Mouse (Mus musculus) lung, postnatal 4 days (tissue): ENCODE data around the gene Ehhadh.
A peak's percentile ranks its signal among the peaks of the same experiment; 100 is the strongest.
"Not testable (repeated sequence)": the region's sequence is repeated elsewhere in the genome, so short reads cannot be mapped to it uniquely, and the experiment has no call there.

Source experiments
- DNase-seq, 2 experiments: peaks; one replicate each; pipeline ENCODE4 v3.0.0; 2021

The Ehhadh gene

DNA sequence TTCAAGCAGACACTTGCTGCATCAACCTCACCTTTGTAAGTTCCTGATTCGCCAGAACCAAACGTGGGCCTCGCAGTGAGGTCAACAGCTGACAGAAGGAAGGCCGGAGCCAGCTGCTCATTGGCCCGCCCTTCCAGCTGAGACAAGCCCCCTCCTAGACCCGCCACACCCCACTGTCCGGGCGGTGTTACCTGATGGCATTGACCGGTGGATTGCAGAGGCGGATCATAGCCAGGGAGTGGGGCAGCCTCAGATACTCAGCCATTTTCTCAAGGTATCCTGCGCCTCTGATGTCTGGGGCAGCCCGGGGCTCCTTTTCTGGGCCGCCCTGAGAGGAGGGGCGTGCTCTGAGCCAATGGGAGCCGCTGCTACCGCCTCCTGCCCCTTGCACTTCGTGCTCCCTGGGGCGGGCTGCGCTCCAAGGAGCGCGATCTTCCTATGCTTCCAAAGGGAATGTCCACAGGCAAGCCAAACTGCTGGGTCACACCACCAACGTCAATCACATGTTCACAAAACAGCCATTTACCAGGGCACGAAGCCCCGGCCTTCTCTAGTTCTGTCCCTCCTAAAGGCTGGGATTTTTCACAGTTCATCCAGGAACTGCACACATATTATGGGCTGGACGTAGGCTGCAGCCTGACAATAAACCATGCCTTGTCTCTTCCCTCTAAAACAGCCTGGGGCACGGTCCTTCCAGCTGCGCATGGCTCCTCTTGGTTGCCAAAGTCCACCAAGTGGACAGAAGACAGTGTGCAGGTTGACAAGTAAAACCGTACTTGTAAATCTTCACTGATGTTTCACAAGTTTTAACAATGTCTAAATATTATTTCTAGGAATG lies at the start of gene Ehhadh:
Gene Ehhadh, minus strand, starts transcription at position 292 of the 838 bp plus-strand sequence.
- DNase-seq: peak; percentile 73 to 83

DNA sequence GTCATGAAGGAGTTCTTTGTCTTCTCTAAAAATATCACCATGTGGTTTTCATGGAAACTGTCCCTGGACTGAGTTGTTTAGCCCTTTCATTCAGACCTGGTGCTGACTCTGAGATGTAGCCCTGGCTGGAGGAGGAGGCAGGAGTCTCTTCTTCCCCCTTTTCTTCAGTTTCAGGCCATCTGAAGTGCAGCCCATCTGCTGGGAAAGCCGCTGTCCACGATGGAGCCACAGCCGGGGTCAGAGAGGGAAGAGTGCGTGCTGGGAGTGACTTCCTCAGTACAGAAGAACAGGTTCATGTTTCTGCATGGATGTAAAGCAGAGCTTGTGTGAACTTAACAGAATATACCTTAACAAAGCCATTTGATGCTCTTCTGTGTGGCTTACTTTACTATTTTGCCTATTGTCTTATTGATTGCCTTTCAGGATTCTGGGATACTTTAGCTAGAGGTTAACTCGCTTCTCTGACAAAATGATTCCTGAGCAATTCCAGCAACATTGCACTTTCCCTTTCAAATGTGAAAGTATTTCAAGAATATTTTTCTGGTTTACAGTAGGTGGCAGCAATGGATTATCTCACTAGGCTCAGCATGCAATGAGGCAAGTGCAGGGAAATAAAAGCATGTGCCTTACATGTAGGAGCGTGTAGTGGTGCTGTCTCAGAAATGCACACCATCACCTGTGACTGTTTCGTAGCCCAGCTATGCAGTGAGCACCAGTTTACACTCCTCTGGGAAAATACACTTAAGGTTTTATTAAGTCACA lies 48.9 kb upstream of the Ehhadh start:
- DNase-seq: no peak

DNA sequence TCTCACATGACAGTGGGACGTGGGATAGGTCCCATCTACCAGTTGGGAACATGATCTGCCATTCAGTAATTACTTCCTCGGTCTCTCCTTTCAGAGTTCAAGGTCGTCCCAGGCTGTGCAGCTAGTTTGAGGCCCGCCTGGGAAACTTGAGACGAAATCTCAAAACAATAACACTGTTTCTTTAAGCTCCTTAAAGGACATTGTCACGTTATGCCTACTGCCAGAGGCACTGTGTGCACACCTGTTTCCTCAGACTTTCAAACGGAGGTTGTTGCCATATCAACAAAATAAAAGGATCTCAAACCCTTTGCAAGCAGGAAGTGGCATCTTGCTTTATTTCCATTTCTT lies 48.0 kb upstream of the Ehhadh start:
- DNase-seq: no peak

DNA sequence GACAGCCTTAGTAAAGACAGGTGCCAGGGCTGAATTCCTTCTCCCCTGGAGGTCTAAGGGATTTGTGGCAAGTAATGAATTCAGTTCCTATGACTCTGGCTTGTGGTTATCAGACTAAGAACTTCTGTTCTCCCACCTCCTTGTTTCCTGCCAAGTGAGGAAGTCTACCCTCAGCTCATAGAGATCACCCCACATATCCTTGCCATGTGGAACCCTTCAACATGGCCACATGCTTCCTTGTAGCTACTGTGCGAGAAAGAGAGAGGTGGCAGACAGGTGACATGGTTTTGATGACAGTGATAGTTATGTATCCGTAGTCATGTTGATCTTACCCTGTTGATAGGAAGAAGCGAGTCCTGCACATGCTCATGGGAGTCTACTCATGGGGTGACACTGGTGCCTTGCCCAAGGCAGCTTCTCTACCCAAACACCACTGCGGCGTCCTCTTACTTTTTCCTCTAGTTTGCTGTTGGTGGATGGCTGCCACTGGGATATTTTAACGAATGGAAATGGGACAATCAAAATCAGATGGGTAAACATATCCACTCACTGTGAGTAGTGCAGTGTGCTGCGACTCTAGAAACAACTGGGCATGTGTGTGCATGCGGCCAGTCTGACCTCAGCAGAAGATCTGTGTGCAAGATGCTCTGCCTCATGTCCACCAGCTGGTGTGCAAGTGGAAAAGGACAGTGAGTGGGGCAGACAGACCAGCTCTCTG lies 47.4 kb upstream of the Ehhadh start:
- no peak for DNase-seq

DNA sequence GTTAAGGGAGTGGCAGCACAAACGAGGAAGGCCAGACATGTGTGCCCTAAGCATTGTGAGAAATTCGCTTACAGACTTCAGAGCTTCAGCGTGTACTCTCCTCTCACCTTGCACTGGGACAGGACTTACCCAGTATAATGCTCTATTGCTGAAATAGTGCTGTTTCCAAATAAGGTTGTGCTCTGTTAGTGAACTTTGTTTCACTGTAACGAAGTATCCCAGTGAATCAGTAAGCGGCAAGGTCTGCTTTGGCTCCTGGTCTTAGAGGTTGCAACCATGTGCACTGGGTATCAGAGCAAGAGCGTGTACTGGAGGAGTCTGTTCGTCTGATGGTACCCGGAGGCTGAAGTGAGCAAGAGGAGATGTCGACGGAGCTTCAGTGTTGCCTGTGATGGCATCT lies 46.4 kb upstream of the Ehhadh start:
- DNase-seq: no peak

DNA sequence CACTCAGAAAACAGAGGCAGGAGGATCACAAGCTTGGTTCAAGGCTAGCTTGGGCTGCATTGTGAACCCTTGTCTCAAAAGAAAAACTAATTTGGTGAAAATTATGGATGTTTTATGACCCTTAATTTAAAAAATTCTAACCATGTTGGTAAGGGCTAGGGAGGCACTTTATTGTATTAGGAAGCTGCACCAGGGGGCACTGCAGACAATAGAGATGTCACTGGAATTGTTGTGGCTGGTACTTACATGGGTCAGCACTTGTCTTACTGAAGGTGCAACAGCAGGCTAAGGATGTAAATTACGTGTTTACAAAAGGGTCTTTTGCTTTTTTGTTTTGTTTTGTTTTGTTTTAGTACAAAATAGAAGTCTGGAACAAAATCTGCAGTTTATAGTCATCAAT lies 45.9 kb upstream of the Ehhadh start:
- no peak for DNase-seq

DNA sequence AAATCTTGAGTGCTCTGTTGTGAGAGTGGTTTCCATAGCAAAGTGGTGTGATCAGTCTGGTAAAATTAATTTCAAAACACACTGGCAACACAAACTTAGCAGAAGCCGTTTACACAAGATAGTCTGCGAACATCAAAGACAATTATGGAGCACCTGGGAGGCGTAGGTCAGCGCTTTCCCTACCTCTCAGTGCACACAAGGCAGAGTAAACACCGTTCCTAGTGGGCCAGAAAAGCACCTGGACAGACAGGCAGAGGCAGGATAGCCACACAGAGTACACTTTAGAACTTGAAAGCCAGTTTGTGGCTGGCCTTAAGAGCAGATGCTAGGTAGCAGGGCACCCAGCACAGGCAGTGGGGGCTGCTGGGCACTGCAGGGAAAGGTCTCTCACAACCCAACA lies 44.2 kb upstream of the Ehhadh start:
- peak in 1 of 2 experiments; percentile 33 for DNase-seq

DNA sequence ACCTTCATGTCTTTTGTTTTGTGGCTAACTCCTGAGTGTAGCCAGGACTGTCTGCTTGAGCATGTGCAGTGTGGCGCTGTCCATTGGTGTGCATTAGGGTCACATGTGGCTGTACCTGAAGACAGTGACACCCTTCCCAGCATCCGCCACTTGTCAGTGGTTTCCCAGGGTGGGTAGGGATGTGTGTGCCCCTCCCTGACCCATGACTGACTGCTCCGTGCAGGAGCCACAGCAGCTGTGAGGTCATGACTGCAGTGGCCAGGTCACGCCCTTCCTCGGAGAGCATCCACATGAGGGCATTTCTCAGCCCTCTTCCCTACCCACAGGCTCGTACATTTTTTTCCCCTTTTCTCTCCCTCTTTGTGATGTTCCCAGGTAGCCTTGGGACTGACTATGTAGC lies 43.2 kb upstream of the Ehhadh start:
- no peak for DNase-seq

DNA sequence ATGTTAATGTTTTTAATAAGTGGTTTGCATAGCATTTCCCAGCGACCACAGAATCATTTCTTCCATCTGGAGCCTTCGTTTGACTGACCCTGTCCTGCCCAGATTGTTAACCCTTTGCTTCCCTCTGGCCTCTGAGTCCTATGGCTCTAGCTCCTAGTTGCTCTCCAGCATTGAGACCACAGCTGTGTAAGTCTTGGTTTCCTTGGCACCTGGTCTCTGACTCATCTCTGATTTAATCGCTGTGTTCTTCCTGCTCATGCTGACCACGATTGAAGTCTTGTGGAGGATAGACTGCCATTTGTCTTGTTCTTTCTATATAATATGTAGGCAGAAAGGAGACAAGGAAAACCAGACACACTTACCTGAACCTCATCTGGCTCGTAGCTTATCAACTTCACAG lies 42.1 kb upstream of the Ehhadh start:
- no peak for DNase-seq

DNA sequence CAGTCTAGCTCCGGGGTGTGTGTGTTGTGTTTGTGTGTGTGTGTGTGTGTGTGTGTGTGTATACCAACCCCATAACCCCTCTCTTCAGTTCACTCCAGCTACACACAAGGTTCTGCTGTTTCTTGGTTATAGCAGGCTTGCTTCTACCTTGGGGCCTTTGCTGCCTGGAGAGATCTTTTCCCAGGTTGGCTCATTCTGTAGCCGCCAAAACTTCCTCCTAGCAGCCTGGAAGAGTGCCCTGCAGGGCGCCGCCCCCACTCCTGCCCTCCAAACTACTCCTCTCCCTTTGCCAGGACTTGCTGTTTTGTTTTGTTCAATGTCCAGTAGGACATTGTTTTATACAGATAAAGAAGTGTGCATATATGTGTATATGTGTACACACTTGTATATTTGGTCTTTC lies 40.0 kb upstream of the Ehhadh start:
- DNase-seq: no peak

DNA sequence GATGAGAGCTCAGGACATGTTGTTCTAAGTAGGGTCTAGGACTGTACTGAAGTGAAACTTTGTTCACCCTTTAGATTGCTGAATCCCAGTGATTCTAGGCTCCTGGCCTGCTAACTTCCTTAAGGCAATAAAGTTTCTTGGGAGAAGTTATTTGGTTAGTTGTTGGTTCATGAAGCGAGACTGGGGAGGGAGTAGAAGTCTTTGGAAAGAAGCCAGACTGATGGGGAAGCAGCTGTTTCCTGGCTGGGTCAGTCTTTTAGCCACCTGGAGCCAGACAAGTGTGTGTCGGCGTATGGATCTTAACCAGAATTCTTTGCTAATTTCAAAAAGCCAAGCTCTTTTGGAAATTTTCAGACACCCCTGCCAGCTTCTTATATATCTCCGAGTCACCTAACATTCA lies 39.5 kb upstream of the Ehhadh start:
- no peak for DNase-seq

DNA sequence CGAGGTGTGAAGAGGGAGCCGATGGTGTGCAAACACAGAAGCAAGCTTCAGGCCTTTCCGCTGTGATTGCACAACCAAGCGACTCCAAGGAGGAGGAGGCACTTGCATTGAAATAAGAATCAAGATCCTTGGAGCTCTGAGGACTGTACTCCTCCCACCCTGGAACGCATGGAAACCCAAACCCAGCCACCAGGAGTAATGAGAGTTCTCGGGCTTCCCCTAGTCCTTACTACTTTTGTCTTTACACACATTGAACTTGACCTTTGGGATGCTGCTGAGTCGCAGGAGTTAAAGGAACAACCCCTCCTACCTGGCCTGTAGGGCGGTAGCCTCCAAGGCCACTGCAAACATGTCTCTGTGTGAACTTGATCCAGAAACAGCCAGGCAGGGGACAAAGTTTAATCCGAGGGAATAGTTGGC lies 38.0 kb upstream of the Ehhadh start:
- DNase-seq: peak in 1 of 2 experiments; percentile 20

DNA sequence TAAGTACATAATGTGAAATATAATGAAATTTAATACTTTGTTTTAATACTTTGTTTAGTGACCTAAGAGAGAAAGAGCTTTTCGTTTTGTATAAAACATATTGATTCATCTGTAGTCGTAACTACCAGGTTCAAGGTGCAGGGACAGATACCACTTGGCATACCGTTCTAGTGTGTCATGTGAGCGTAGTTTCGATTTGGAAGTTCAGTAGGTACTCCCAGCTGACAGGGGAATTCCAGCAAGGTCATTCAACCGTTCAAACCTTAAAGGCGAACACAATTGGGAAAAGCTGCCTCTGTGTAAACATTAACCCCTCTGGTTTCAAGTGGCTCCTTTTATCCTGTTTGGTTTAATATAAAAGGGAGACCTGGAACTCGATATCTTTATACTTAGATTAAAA lies 31.0 kb upstream of the Ehhadh start:
- DNase-seq: no peak

DNA sequence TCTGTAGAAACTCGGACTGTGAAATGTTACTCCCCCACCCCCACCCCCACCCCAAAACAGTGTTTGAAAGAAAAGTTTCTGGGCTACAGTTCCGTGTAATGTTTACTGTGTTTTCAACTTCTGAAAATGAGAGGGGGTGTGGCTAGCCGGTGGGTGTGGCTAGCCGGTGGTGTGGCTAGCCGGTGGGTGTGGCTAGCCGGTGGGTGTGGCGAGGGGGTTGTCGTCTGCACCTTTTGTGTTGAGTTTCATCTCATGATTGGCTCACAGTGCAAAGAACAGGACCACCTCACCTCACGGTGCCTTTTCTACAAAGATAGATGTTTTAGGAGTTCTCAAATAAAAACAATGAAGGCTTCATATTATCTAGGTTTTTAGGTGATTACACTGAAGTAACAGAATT lies 30.5 kb upstream of the Ehhadh start:
- DNase-seq: peak; percentile 57 to 62

DNA sequence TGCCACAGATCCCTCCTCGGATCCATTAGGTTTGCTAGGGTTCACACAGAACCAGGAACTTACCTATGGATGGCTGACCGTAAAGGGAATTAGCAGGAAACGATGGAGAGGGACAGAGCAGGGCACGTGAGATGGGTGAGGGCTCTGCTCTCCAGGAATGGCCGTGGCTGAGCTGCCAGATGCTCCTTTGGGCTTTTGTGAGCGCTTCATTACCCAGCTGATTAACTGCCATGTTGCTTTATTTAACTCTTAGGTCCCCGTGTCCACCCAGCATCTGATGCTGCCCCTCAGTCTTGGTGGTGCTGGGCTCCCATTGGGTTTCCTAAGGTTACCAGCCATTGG lies 28.0 kb upstream of the Ehhadh start:
- no peak for DNase-seq

DNA sequence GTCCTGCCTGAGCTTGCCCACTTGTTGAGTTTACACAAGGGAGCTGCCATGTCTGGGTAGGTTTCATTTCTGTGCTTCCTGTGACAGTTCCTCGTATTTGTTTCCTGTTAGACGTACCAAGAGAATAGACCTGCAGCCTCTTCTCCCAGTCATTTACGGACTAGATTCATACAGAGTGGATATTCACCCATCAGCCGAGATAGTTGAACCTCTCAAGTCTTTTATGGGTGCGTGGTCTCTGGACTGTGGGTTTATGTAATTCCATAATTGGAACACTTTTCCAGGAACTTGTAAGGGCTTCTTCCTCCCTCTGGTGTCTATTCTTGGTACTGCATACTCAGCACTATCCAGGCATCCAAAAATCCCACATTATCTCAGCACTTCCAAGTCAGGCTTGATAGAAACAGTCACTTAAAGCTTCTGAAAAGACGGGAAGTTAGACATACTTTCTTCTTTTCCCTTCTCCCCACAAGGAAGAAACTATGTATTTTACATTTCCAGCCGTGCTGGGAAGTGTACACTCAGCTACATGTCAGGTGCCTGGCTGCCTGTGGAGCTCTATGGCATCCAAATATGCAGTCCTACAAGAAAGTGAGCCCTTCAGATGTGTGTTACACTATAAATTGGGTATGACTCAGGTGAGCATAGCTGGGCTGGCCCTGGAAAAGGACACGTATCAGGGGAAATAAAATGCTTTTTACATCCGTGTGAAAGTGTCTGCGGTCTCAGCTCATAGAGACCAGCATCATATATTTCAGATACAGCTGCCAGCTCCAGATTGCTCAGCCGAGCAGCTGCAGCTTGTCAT lies 27.5 kb upstream of the Ehhadh start:
- DNase-seq: peak in 1 of 2 experiments; percentile 61

DNA sequence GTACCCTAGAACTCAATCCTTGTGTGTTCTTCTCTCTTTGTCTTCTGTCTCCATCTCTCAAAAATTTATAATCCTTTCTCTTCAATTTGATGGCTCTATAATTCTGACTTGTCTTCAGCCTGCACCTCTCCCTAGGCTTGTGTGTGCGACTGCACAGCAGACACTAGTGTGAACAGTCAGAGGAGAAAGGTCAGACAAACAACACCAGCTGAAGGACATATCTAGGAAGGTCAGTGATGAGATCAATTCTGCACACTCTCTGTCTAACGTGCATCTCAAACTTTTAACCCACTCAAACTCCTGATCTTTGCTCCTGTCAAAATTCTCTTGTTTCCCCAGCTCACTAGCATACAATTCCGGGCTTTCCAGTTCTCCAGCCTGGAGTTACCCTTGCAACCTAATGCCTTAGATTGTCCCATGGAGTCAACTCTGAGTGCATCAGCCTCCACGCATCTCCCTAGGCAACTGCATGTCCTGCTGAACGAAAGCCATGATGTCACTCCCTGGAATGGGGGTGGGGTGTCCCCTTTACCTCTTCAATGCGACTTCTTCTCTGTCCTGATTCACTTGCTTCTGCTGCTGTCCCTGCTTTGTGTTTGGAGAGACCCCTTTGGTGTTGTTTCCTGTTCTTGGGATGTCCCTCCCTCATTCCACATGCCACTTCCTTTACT lies 25.7 kb upstream of the Ehhadh start:
- DNase-seq: no peak

DNA sequence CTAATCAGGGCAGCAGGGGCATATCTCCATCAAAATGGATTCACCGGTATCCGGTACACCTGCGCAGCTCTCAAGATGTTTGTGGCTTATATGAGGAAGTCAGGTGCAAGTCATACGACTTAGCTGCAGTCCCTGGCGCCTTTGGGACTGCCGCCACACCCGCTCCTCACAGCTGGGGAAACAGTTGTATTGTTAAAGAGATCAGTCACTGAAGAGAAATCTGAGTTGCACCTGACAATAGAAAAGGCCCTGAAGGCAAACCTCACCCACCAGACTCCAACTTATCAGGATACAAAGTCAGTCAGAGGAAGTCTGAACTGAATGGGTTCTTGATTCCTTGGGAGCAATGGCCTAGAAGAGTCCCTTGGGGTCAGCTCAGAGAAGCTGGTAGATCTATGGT lies 20.2 kb upstream of the Ehhadh start:
- not testable (repeated sequence) for DNase-seq

DNA sequence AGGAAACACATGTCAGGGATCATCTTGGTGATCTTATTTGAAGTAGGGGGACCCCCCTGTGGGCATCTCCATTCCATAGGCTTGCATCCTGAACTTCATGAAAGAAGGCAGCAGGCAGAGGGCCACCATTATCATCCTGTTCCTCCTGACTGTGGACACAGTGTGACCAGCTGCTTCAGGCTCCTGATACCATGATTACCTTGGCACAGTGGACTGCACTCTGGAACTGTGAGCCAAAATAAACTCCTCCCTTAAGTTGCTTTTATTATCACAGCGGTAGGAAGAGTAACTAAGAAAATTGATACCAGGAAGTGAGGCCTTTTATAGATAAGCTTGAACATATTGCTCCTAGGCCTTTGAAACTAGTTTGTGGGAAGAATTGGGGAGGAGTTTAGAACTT lies 19.3 kb upstream of the Ehhadh start:
- DNase-seq: no peak

DNA sequence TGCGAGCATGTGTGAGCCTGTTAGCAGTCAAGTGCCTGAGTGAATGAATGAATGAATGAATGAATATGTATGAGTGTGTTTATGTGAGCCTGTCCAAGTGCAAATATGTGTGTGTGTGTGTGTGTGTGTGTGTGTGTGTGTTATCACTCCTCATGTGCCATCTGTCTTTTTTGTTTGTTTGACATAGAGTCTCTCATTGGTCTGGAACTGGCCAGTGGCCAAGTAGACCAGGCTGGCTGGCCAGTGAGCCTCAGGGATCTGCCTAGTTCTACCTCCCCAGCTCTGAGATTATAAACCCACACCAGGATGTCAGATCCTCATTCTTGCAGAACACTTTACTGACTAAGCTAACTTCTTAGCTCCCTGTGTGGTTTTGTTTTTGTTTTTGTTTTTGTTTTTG lies 16.7 kb upstream of the Ehhadh start:
- DNase-seq: no peak

DNA sequence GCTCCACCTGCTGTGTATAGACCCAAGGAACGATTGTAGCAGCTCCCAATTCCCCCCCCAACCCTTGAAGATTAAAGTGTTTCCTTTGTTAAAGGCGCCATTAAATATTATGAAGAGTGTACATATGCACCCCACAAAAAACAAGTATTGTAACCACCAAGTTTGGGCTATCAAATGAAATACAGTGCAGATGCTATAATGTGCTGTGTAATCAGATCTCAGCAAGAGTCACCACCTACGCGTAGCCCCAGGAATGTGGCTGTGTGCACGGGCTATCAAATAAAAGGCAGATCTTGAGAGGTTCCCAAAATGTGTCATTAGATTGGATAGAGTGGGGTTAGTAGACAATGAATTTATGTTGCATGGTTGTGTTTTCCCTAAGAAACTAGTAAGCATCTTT lies 7.5 kb upstream of the Ehhadh start:
- DNase-seq: no peak

DNA sequence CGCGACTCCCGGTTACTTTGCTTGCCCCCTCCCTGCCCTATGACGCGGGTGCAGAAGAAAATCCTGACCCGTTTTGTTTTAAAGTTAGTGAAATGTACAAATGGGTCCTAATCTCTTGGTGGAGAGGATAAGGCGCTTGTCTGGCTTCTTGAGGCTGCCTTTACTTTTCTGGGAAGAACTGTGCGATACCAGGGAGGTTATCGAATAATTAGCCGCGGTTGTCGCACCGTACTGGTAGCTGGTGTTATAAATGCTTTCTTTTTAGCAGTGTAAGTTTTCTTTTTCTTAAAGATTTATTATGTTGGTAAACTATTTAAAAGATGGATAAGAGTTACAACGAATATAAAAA lies 7.1 kb upstream of the Ehhadh start:
- no peak for DNase-seq
